Mouse (Mus musculus): ENCODE measurements around the gene Psmd2. TPM values are rescaled to one million over a fixed set of nuclear protein-coding genes. Genes with fewer than 3 reads are reported as not detected.

The Psmd2 gene
- polyA plus RNA-seq, 2 experiments from 2014 or later: 152 to 157 TPM

DNA sequence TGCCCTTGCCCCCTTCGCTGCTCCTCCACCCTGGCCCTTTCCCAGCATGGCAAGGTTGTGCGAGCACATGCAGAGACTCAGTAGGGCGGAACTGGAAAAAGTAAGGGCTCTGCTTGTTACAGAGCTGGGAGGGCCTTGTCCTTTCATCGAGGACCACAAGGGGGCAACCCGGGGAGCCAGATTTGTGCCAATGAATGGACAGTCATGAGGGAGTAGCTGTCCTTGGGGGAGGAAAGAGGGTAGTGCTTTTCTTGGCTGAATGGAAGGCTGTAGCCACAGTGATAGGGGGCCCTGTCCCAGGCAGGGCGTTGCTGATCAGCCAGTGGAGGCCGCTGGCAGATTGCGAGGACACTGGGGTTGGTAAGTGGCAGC, 51.1 kb downstream of the Psmd2 start:
- ATAC-seq: no peak

DNA sequence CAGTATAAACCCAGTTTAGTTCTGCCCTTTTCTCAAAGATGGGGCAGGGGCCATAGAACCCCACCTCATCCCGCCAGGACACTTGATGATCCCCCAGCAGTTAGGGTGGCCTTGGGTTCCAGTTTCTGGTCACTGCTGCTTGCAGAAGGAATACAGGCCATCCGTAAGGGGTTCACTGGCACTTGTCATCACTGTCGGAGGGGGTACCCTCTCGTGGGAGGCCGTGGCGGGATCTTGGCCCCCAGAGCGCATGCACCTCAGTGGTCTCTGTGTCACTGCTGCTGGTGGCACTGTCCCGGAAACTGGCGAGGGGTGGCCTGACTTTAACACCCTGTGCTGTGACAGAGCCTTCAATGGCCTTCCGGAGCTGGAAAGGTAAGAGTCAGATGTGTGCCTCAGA, 51.6 kb downstream of the Psmd2 start:
- ATAC-seq: no peak

DNA sequence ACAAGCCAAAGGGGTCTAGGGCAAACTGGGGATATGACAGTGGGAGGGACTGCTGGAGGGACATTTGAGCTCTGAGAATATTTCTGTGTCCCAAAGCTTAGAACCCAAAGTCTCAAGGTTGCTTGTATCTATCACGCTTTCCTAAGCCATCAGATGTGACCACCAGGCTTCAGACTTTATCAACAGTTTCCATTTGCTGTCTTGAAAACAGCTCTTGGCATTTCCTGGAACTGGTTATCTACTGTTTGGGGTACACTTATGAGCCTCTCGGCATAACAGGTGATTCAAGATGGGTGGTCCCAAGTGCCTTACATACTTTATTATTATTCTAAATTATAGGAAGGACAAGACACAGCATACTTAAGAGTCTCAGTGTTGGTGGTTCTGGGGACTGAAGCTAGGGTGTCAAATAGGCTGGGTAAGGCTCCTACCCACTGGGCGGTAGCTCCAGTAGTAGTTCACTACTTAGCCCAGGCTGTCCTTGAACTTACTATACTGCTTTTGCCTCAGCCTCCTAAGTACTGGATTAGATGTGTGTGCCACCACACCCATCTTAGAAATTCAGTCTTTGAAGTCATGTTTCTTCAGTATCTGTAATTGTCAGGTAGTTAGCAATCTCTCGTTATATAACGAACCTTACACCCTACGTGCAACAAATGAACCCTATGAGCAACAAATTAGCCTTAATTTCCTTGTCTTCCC, 52.4 kb downstream of the Psmd2 start:
- ATAC-seq: no peak

DNA sequence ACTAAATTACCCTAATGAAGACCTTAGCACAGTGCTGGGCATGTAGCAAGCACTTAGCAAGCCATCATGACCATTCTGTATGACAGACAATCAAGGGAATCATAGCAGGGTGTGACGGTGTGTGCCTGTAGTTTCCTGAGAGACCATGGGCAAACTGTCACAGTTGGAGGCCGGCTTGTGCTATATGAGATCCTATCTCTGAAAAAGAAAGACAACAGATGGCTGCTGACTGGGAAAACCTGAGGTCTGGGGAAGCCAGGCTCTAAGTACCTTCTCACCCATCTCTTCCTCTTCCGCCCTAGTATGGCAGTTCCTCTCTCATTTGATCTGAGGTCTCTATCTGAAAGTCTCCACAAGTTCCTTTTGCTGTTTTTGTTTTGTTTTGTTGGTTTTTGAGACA, 54.3 kb downstream of the Psmd2 start:
- no peak for ATAC-seq

DNA sequence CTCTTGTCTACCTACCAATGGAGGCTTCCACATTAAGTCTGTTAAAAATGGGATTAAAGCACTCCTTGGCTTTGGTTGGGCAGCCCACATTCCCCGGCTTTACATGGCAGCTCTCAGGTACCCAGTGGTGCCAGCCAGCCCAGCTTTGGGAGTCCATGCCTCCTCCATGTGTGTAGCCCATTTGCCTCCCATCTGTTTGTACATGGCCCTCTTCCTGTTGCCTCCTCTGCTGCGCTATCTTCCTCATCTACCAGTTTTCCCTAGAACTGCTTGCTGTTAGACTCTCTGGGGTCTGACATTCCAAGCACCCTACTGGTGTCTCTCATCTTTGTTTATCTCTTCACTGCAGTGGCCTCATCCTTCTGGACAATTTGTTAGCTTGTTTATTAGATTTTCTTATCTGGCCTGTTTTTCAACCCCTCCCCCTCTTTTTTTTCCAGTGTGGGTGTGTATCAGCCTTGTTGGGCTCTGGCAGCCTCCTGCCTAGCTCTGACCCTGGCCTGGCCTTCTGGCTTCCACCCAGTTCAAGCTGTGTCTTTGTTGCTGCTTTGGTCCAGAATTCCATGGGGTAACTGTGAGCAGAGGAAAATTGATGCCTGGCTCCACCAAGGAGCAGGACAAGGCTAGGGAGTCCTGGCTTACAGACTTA, 55.1 kb downstream of the Psmd2 start:
- ATAC-seq: no peak

DNA sequence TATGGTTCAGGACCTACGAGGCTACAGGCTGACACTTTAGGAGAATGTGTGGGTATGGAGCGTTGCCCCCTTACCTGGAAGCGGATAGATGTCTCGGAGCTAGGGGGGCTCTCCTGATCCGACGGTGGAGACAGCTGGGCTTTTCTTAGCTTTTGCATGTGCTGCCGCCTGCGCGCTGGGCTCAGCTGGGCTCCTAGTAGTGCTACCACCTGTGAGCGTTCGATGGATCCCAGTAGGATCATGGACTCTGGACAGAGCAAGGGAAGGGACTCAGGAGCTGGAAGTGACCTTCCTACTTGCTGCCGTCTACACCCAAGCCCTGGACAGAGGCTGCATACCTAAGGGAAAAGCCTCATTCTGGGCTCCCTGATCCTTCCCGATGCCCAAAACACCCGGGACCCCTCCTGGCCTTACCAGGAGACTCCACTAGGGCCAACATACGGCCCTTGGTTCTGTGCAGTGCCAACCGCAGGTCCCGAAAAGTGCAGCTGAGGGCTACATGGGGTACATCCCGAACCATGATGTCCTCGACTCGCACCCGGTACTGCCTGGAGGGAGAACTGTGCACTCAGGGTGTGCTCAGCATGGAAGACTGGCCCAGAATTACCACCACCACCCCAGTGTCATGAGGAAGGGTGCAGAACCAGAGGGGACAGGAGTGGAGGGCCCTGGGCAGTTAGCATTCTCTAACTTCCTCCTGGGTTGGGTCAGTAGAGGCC, 56.9 kb downstream of the Psmd2 start:
- ATAC-seq: no peak

DNA sequence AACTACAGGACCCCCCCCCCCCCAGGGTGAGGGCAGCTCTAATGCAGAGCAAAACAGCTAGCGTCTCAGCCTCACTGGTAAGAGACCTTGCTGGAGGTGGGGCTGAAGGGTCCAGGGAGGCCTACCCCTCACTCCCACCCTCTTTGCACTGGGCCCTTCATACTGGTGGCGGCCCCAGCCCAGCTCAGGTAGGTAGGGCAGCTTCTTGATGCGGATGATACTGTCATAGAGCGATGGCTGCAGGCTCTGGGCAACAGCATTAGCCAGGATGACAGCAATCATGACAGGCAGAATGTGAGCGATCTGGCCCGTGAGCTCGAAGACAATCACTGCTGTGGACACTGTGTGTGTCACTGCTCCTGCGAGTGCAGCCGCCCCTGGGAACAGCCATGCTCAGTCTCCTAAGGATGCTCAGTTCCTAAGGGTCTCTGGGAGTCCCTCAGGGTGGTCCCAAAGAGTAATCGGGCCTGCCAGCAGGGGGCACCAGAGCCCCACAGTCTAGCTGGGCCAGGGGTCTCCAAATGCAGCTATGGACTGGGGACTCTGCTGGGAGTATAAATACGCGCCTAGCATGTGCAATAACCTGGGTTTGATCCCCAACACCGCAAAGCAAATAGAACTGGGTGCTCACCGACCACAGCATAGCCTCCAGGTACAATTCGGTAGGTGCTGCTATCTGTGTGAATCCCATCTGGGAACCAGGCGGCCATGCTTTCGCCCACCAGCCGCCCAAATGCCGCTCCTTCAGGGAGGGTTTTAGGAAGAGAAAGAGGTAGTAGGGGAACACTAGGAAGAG, 57.7 kb downstream of the Psmd2 start:
- no peak for ATAC-seq

DNA sequence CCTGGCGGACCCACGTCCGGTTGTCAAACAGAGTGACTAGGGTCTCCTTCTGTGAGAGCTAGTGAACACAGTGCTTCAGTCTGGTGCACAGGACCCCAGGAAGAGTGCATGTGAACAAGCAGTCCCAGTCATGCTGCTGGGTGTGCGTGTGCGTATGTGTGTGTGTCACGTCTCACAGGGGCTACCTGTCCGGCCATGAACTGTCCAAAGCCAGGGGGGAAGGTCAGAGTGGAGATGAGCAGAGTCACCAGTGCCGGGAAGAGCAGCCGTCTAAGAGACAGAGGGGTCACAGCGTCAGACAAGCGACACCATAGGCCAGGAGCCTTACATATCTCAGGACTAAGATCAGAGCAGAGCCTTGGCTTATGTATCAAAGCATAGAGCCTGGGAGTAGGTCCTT, 58.9 kb downstream of the Psmd2 start:
- ATAC-seq: no peak

DNA sequence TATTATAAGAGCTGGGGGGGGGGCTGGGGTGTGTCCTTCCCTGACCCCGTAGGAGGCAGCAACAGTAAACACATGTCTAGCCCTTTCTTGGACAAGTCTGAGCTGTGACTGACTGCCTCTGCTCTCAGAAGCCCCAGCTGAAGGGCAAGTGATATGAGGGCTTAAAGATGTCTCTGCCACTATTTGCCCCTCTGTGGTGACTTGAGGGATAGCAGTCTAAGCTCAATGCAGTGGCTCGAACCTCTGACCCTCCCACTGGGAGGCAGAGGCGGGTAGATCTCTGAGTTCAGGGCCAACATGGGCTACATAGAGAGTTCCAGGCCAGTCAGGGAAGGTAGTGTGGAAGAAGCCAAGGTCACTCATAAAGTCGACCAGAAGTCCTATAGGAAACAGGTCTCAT, 59.4 kb downstream of the Psmd2 start:
- ATAC-seq: no peak

DNA sequence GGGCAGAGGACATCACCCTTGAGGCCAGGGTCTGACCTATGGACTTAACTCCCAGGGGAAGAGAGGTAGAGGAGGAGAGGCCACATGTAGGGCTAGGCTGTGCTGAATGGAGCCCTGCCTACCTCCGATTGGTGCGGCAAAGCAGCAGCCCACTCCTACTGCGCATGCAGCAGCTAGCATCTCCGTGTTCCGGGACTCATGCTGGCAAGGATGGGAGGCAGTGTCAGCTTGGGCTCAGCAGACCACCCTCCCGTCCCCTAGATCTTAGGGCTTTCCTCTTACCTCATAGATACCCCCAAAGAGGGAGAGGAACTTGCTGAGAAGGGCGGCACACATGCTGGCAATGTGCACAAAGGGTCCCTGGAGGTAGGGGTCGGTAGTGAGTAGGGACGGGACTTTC, 60.7 kb downstream of the Psmd2 start:
- no peak for ATAC-seq

DNA sequence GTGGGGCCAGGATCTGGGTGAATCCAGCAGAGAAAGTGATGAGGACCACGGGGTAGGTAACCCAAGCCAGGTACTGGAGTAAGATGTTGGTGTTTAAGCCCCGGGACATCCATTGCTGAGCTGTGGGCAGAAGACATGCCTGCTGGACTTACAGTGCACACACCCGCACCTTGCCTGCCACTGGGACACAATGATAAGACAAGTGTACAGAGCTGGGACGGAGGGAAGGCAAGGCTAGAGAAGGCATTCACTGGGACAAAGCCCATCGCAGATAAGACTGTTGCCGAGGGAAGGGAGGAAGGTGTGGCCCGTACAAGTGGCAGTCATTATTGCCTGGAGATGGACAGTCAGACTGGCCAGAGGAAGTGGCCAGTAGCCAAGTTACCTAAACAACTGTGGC, 61.4 kb downstream of the Psmd2 start:
- ATAC-seq: no peak

Other genes with a start within 250 kb of the Psmd2 start
- 10 to 100 TPM; 25.1 to 25.4 TPM for gene Abcc5, start 225.3 kb upstream of the Psmd2 start, polyA plus RNA-seq (2017; shearing (Covaris generic))
- 10 to 100 TPM; 13.7 to 14.5 TPM for gene Eif2b5, start 152.8 kb upstream of the Psmd2 start, polyA plus RNA-seq (2017; shearing (Covaris generic))
- gene Dvl3, start 134.7 kb upstream of the Psmd2 start, polyA plus RNA-seq (2017; shearing (Covaris generic)): 10 to 100 TPM; 13.2 to 13.7 TPM
- 100 to 1,000 TPM; 467 to 550 TPM for gene Ap2m1, start 116.2 kb upstream of the Psmd2 start, polyA plus RNA-seq (2017; shearing (Covaris generic))
- 10 to 100 TPM; 49.5 to 57.2 TPM for gene Abcf3, start 103.1 kb upstream of the Psmd2 start, polyA plus RNA-seq (2017; shearing (Covaris generic))
- under 1 TPM; 0.11 to 0.42 TPM for gene Vwa5b2, start 62.2 kb upstream of the Psmd2 start, polyA plus RNA-seq (2017; shearing (Covaris generic))
- 10 to 100 TPM; 19.0 to 25.6 TPM for gene Eef1akmt4, start 40.1 kb upstream of the Psmd2 start, polyA plus RNA-seq (2017; shearing (Covaris generic))
- not detected for gene Gm49333, start 40.0 kb upstream of the Psmd2 start, polyA plus RNA-seq (2017; shearing (Covaris generic))
- gene Alg3, start 39.9 kb upstream of the Psmd2 start, polyA plus RNA-seq (2017; shearing (Covaris generic)): 10 to 100 TPM; 28.2 to 31.8 TPM
- gene Camk2n2, start 30.4 kb upstream of the Psmd2 start, polyA plus RNA-seq (2017; shearing (Covaris generic)): not detected
- not detected for gene Ece2, start 21.8 kb upstream of the Psmd2 start, polyA plus RNA-seq (2017; shearing (Covaris generic))
- gene Eif4g1, start 16.7 kb downstream of the Psmd2 start, polyA plus RNA-seq (2017; shearing (Covaris generic)): 10 to 100 TPM; 44.6 to 82.1 TPM
- gene Fam131a, start 41.6 kb downstream of the Psmd2 start, polyA plus RNA-seq (2017; shearing (Covaris generic)): 1 to 10 TPM in 1 of 2 experiments, not detected in 1; 1.2 TPM
- 10 to 100 TPM; 72.6 to 80.2 TPM for gene Polr2h, start 66.0 kb downstream of the Psmd2 start, polyA plus RNA-seq (2017; shearing (Covaris generic))
- 1 to 10 TPM; 1.3 to 2.0 TPM for gene Clcn2, start 66.1 kb downstream of the Psmd2 start, polyA plus RNA-seq (2017; shearing (Covaris generic))
- gene Chrd, start 81.5 kb downstream of the Psmd2 start, polyA plus RNA-seq (2017; shearing (Covaris generic)): not detected
- under 1 TPM in 1 of 2 experiments, not detected in 1; 0.26 TPM for gene Thpo, start 82.9 kb downstream of the Psmd2 start, polyA plus RNA-seq (2017; shearing (Covaris generic))